Mouse (Mus musculus): ENCODE results near the gene Chn2.

Chn2 gene

GRCm38 (mm10) chr6:54043536-54043935 is 4.2 kb downstream of the Chn2 start:
- no peak for DNase-seq

- no peak for DNase-seq
Observed at GRCm38 (mm10) chr6:54045748-54046721, 6.7 kb downstream of the Chn2 start.

GRCm38 (mm10) chr6:54046884-54047747 is 7.8 kb downstream of the Chn2 start:
- DNase-seq: no peak

- no peak for DNase-seq
Observed at GRCm38 (mm10) chr6:54048768-54049167, 9.4 kb downstream of the Chn2 start.

GRCm38 (mm10) chr6:54051173-54051572 is 11.8 kb downstream of the Chn2 start:
- no peak for DNase-seq

- DNase-seq: no peak
Observed at GRCm38 (mm10) chr6:54052124-54052523, 12.8 kb downstream of the Chn2 start.

- no peak for DNase-seq
Observed at GRCm38 (mm10) chr6:54052666-54053065, 13.3 kb downstream of the Chn2 start.

- DNase-seq: no peak
Observed at GRCm38 (mm10) chr6:54053316-54053715, 14.0 kb downstream of the Chn2 start.

GRCm38 (mm10) chr6:54055387-54055786 is 16.0 kb downstream of the Chn2 start:
- no peak for DNase-seq

GRCm38 (mm10) chr6:54056548-54057532 is 17.5 kb downstream of the Chn2 start:
- DNase-seq: no peak

GRCm38 (mm10) chr6:54057661-54058060 is 18.3 kb downstream of the Chn2 start:
- DNase-seq: no peak

GRCm38 (mm10) chr6:54058837-54059236 is 19.5 kb downstream of the Chn2 start:
- no peak for DNase-seq

- DNase-seq: no peak
Observed at GRCm38 (mm10) chr6:54060258-54060657, 20.9 kb downstream of the Chn2 start.

- DNase-seq: no peak
Observed at GRCm38 (mm10) chr6:54061375-54061774, 22.0 kb downstream of the Chn2 start.

- DNase-seq: no peak
Observed at GRCm38 (mm10) chr6:54063878-54064277, 24.5 kb downstream of the Chn2 start.

GRCm38 (mm10) chr6:54067380-54067779 is 28.0 kb downstream of the Chn2 start:
- no peak for DNase-seq

GRCm38 (mm10) chr6:54068882-54069281 is 29.5 kb downstream of the Chn2 start:
- DNase-seq: no peak

- DNase-seq: peak; percentile 68 to 82
Observed at GRCm38 (mm10) chr6:54070736-54071135, 31.4 kb downstream of the Chn2 start.

- DNase-seq: no peak
Observed at GRCm38 (mm10) chr6:54071478-54071877, 32.1 kb downstream of the Chn2 start.

GRCm38 (mm10) chr6:54074454-54074853 is 35.1 kb downstream of the Chn2 start:
- DNase-seq: no peak

- no peak for DNase-seq
Observed at GRCm38 (mm10) chr6:54075419-54075818, 36.1 kb downstream of the Chn2 start.

GRCm38 (mm10) chr6:54076625-54077024 is 37.3 kb downstream of the Chn2 start:
- no peak for DNase-seq

Data from lung, postnatal 4 days (tissue).